Mouse (Mus musculus) kidney, embryonic 15.5 days (tissue): ENCODE results near the gene Synj1. TPM values are rescaled to one million over a fixed set of nuclear protein-coding genes. Genes with fewer than 3 reads are reported as not detected.
A peak's percentile ranks its signal among the peaks of the same experiment; 100 is the strongest.

ENCODE experiments used
- ATAC-seq: fragments of 200-750 bp; cut with Nextera tagmentation; replicated peaks from 2 replicates; pipeline ENCODE4 v1.8.0; 2017; ENCODE audit warnings: moderate TSS enrichment; ENCODE audit not compliant: low FRiP score
- H3K27ac ChIP-seq: fragments of 300-500 bp; sonication (generic); 2 replicates; pipeline ENCODE4 v1.5.1; 2015; ENCODE audit warnings: mild to moderate bottlenecking, inconsistent platforms
- H3K27me3 ChIP-seq: fragments of 300-500 bp; sonication (generic); 2 replicates; pipeline ENCODE4 v1.6.1; 2015; ENCODE audit warnings: inconsistent platforms
- H3K36me3 ChIP-seq: fragments of 300-500 bp; sonication (generic); 2 replicates; pipeline ENCODE4 v1.6.1; 2015; ENCODE audit warnings: inconsistent platforms
- H3K4me1 ChIP-seq: fragments of 300-500 bp; sonication (generic); 2 replicates; pipeline ENCODE4 v1.6.1; 2015; ENCODE audit warnings: inconsistent platforms
- H3K4me2 ChIP-seq: fragments of 300-500 bp; sonication (generic); 2 replicates; pipeline ENCODE4 v1.6.1; 2015; ENCODE audit warnings: moderate library complexity, mild to moderate bottlenecking, inconsistent platforms
- H3K4me3 ChIP-seq: fragments of 300-500 bp; sonication (generic); replicated peaks from 2 replicates; pipeline ENCODE4 v1.5.1; 2015; ENCODE audit warnings: mild to moderate bottlenecking, inconsistent platforms
- H3K9ac ChIP-seq: fragments of 300-500 bp; sonication (generic); 2 replicates; pipeline ENCODE4 v1.6.1; 2015; ENCODE audit warnings: mild to moderate bottlenecking, inconsistent platforms
- H3K9me3 ChIP-seq: fragments of 300-500 bp; sonication (generic); replicated peaks from 2 replicates; pipeline ENCODE4 v1.6.1; 2016; ENCODE audit warnings: inconsistent platforms
- WGBS: fragments of 180-500 bp; shearing (Covaris S2); methylation state at CpG from one replicate; pipeline ENCODE4 v1.1.7; 2015; ENCODE audit warnings: mixed read lengths; 5-methylcytosine and 5-hydroxymethylcytosine counted together
- polyA plus RNA-seq: library from polyadenylated mRNA; unstranded; fragments of >200 nt; fragmentation: Nextera tagmentation; extraction: Ambion mirVana; gene quantifications from 2 replicates; pipeline ENCODE4 v1.2.1, GENCODE M21; 2015

Synj1 gene
- polyA plus RNA-seq, 1 experiment from 2014 or later = 14.4 TPM

DNA sequence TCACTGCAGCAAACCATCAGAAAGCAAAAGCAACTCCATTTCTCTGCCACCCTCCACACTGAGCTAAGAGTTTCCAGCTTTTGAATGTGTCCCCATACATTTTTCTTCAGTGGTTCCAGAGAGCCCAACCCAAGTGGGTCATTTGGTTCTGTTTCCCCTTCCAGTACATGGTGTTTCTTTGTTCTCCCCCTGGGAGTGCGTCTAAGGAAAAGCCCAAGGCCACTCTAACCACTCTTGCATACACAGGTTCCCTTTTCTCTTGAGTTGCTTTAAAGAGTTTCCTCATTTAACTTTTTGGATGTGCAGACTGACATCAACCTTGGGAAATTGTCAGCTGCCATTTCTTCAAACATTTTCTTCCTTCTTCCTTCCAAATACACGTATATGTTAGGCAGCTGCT lies 10.0 kb downstream of the Synj1 start:
- Histone ChIP-seq H3K9ac (no peak overlapping the region), H3K4me2 (no peak overlapping the region), H3K36me3 (no peaks in the 10 kb centered on the region), H3K4me3 (no peak overlapping the region), H3K27me3 (no peaks in the 10 kb centered on the region), H3K4me1 (no peaks in the 10 kb centered on the region), H3K27ac (no peak overlapping the region), H3K9me3 (no peaks in the 10 kb centered on the region)
- no peak for ATAC-seq
- WGBS = 89% methylated on average over 2 of the region's 2 CpGs

GRCm38 (mm10) chr16:90999827-91000226 lies 11.3 kb downstream of the Synj1 start:
- H3K36me3 ChIP-seq = no peaks in the 10 kb centered on the region
- H3K4me3 ChIP-seq = no peak overlapping the region
- no peaks in the 10 kb centered on the region for H3K9me3 ChIP-seq
- no peaks in the 10 kb centered on the region for H3K27me3 ChIP-seq
- no peak overlapping the region for H3K4me2 ChIP-seq
- 80% methylated on average over 4 of the region's 4 CpGs for WGBS
- ATAC-seq = no peak
- H3K4me1 ChIP-seq = peaks cover 5% of the 10 kb centered on the region; the same call in 1 of the 2 replicates
- no peak overlapping the region for H3K27ac ChIP-seq
- H3K9ac ChIP-seq = no peak overlapping the region

DNA sequence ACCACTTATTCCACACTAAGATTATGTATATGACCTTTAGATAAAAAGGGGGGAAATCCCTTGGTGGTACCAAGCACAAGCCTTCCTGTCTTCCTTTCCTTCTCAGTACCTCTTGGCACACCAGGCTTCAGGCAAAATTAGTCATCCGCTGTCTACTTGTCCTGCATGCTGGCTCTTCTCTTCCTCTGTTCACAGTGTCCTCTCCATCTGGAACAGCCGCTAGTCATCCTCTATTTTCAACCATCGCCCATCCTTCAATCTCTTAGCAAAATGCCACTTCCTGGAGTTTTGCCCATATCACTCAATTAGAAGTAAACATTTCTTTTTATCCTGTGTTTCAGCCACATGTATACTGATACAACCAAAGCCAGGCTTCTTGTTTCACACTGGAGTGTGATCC lies 13.3 kb downstream of the Synj1 start:
- H3K36me3 ChIP-seq = no peaks in the 10 kb centered on the region; the same call in 1 of the 2 replicates
- 92% methylated on average over 3 of the region's 3 CpGs for WGBS
- H3K9ac ChIP-seq = no peak overlapping the region
- no peak overlapping the region for H3K27ac ChIP-seq
- no peaks in the 10 kb centered on the region for H3K27me3 ChIP-seq
- no peak overlapping the region for H3K4me3 ChIP-seq
- ATAC-seq = no peak
- no peaks in the 10 kb centered on the region for H3K9me3 ChIP-seq
- no peak overlapping the region for H3K4me2 ChIP-seq
- peaks cover 5% of the 10 kb centered on the region; the same call in 1 of the 2 replicates for H3K4me1 ChIP-seq

GRCm38 (mm10) chr16:90996327-90997243 lies 14.5 kb downstream of the Synj1 start:
- Histone ChIP-seq H3K36me3 (no peaks in the 10 kb centered on the region; the same call in 1 of the 2 replicates), H3K27me3 (no peaks in the 10 kb centered on the region), H3K4me3 (no peak overlapping the region), H3K27ac (0 out of 2 replicates have a peak overlapping the region, but pooled peaks have one; percentile 22), H3K4me2 (no peak overlapping the region), H3K4me1 (peaks cover 5% of the 10 kb centered on the region; the same call in 1 of the 2 replicates), H3K9ac (no peak overlapping the region), H3K9me3 (no peaks in the 10 kb centered on the region)
- 74% methylated on average over 7 of the region's 7 CpGs for WGBS
- no peak for ATAC-seq

DNA sequence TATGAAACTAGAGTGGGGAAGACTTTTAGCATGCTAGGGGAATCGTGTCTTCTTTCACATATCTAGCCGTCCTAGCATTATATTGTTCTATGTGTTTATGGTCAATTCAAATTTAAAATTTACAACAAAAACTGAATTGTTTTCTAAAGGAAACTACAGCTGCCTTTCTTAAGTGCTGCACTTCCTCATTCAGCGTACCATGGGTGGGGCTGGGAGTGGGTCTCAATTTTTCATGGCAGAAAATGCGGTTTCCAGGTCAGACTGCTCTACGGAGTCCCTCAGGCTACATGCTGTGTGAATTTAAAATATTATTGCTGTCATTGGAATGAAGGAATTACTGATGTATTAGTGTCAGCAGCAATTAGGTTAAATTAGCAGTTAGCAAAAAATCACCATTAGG lies 15.6 kb downstream of the Synj1 start:
- H3K9ac ChIP-seq = no peak overlapping the region
- WGBS = 73% methylated on average over 5 of the region's 5 CpGs
- no peaks in the 10 kb centered on the region for H3K27me3 ChIP-seq
- H3K4me1 ChIP-seq = peaks cover 5% of the 10 kb centered on the region; the same call in 1 of the 2 replicates
- H3K9me3 ChIP-seq = no peaks in the 10 kb centered on the region
- H3K36me3 ChIP-seq = peaks cover 7% of the 10 kb centered on the region
- no peak overlapping the region for H3K27ac ChIP-seq
- H3K4me2 ChIP-seq = no peak overlapping the region
- no peak overlapping the region for H3K4me3 ChIP-seq
- ATAC-seq = no peak

- H3K4me3 ChIP-seq = no peak overlapping the region
- H3K4me1 ChIP-seq = peaks cover 5% of the 10 kb centered on the region; the same call in 1 of the 2 replicates
- ATAC-seq = no peak
- no peaks in the 10 kb centered on the region for H3K9me3 ChIP-seq
- H3K9ac ChIP-seq = no peak overlapping the region
- peaks cover 7% of the 10 kb centered on the region for H3K36me3 ChIP-seq
- WGBS = 34% methylated on average over 4 of the region's 4 CpGs
- no peaks in the 10 kb centered on the region for H3K27me3 ChIP-seq
- no peak overlapping the region for H3K4me2 ChIP-seq
- H3K27ac ChIP-seq = no peak overlapping the region
These were observed 16.1 kb downstream of the Synj1 start for GRCm38 (mm10) chr16:90995023-90995422.

- Histone ChIP-seq H3K4me2 (no peak overlapping the region), H3K27me3 (no peaks in the 10 kb centered on the region), H3K27ac (no peak overlapping the region), H3K4me3 (no peak overlapping the region), H3K9me3 (no peaks in the 10 kb centered on the region), H3K9ac (no peak overlapping the region), H3K36me3 (peaks cover 24% of the 10 kb centered on the region), H3K4me1 (no peaks in the 10 kb centered on the region)
- ATAC-seq = no peak
- WGBS = 94% methylated on average over 8 of the region's 8 CpGs
These were observed 21.9 kb downstream of the Synj1 start for GRCm38 (mm10) chr16:90989162-90989561.

GRCm38 (mm10) chr16:90988665-90989064 lies 22.4 kb downstream of the Synj1 start:
- Histone ChIP-seq H3K9me3 (no peaks in the 10 kb centered on the region), H3K36me3 (peaks cover 24% of the 10 kb centered on the region), H3K27ac (no peak overlapping the region), H3K27me3 (no peaks in the 10 kb centered on the region), H3K9ac (no peak overlapping the region), H3K4me1 (no peaks in the 10 kb centered on the region), H3K4me2 (no peak overlapping the region), H3K4me3 (no peak overlapping the region)
- ATAC-seq = peak; percentile 74; the same call in 1 of the 2 replicates
- WGBS = 87% methylated on average over 3 of the region's 3 CpGs

DNA sequence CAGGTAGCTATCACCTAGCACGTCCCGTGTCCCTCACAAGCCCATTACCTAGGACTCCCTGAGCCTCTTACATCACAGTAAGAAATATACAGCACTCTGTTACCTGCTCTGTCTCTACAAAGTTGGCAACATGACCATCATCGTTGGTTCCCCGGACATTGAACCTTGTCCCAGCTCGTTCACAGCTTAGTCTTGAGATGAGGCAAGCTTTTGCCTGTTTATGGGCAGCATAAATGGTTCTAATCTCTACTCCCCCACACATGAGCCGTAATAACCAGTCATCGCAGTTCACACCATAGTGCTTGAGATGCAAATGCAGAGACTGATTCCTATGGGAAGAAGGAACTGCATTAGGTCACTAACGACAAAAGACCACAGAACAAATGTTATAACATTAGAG lies 23.1 kb downstream of the Synj1 start:
- no peak overlapping the region for H3K27ac ChIP-seq
- no peaks in the 10 kb centered on the region for H3K4me1 ChIP-seq
- H3K4me2 ChIP-seq = no peak overlapping the region
- WGBS = 88% methylated on average over 8 of the region's 8 CpGs
- no peak for ATAC-seq
- no peaks in the 10 kb centered on the region for H3K9me3 ChIP-seq
- no peak overlapping the region for H3K4me3 ChIP-seq
- H3K27me3 ChIP-seq = no peaks in the 10 kb centered on the region
- no peak overlapping the region for H3K9ac ChIP-seq
- peaks cover 24% of the 10 kb centered on the region for H3K36me3 ChIP-seq

GRCm38 (mm10) chr16:90971004-90971403 lies 40.1 kb downstream of the Synj1 start:
- H3K4me3 ChIP-seq = no peak overlapping the region
- no peak overlapping the region for H3K9ac ChIP-seq
- WGBS = 90% methylated on average over 6 of the region's 6 CpGs
- ATAC-seq = no peak
- no peak overlapping the region for H3K27ac ChIP-seq
- no peaks in the 10 kb centered on the region for H3K27me3 ChIP-seq
- no peak overlapping the region for H3K4me2 ChIP-seq
- H3K4me1 ChIP-seq = no peaks in the 10 kb centered on the region
- H3K9me3 ChIP-seq = no peaks in the 10 kb centered on the region
- H3K36me3 ChIP-seq = peaks cover 32% of the 10 kb centered on the region

DNA sequence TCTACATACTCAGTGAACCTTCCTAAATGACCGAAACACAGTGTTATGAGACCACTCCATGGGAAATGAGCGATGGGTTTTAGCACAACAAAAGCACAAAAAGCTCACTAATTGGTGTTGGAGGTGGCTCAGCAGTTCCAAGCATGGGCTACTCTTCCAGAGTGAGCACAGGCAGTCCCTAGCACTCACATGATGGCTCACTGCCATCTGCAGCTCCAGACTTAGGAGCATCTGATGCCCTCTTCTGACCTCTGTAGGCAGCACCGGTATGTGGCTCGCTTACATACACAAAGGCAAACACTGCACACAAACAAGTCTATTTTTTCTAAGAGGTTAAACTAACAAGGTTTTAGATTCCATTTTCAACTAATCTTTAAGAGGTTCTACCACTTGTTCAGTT lies 44.9 kb downstream of the Synj1 start:
- H3K4me1 ChIP-seq = no peaks in the 10 kb centered on the region
- 72% methylated on average over 4 of the region's 4 CpGs for WGBS

GRCm38 (mm10) chr16:90964302-90964701 lies 46.8 kb downstream of the Synj1 start:
- no peak overlapping the region for H3K27ac ChIP-seq
- peaks cover 30% of the 10 kb centered on the region for H3K36me3 ChIP-seq
- no peak overlapping the region for H3K9ac ChIP-seq
- 91% methylated on average over 10 of the region's 10 CpGs for WGBS
- H3K4me1 ChIP-seq = no peaks in the 10 kb centered on the region
- no peak overlapping the region for H3K4me2 ChIP-seq
- no peaks in the 10 kb centered on the region for H3K9me3 ChIP-seq
- ATAC-seq = no peak
- H3K4me3 ChIP-seq = no peak overlapping the region
- no peaks in the 10 kb centered on the region for H3K27me3 ChIP-seq

More for the DNA sequence above, 44.9 kb downstream of the Synj1 start:
- no peaks in the 10 kb centered on the region for H3K27me3 ChIP-seq
- H3K4me2 ChIP-seq = no peak overlapping the region
- no peak overlapping the region for H3K9ac ChIP-seq
- H3K9me3 ChIP-seq = no peaks in the 10 kb centered on the region
- no peak overlapping the region for H3K27ac ChIP-seq
- no peak for ATAC-seq
- no peak overlapping the region for H3K4me3 ChIP-seq
- peaks cover 29% of the 10 kb centered on the region for H3K36me3 ChIP-seq
